Mouse (Mus musculus) olfactory bulb, adult 2 months (tissue): ENCODE data around the gene Notch1.

ENCODE experiments used
- CTCF ChIP-seq: fragments of 200-500 bp; IDR thresholded peaks from 2 replicates; pipeline ENCODE4 v1.5.1; 2012; ENCODE audit warnings: low read depth, mild to moderate bottlenecking, low read length, moderate library complexity; ENCODE audit not compliant: insufficient read depth
- POLR2A ChIP-seq: fragments of 200-500 bp; IDR thresholded peaks from 2 replicates; pipeline ENCODE4 v1.6.1; 2012; ENCODE audit warnings: mild to moderate bottlenecking, low read depth, low read length, moderate library complexity; ENCODE audit not compliant: insufficient read depth

DNA sequence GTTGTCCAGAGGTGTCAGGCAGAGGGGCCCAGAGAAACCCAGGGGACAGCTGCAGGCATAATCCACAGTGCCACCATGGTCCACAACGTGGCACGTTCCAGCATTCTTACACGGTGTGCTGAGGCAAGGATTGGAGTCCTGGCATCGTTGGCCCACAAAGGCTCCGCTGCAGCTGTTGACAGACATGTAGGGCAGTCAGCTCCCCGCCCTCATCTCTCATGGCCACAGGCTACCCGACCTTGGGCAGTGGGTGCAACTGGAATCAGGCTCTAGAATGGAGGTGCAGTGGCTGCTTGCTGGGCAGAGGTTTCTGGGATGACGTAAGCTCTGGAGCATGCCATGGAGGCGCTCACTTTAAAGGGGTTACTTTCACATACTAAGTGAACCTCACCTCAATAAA, 31.2 kb downstream of the Notch1 start:
- TF ChIP-seq CTCF (no peak), POLR2A (no peak)
